Mouse (Mus musculus) neural tube, embryonic 14.5 days (tissue): ENCODE measurements around the gene Hoxd9. TPM values are rescaled to one million over a fixed set of nuclear protein-coding genes. Genes with fewer than 3 reads are reported as not detected.
A peak's percentile ranks its signal among the peaks of the same experiment; 100 is the strongest.

Experiments used
- ATAC-seq: fragments of 200-750 bp; cut with Nextera tagmentation; 2 replicates; pipeline ENCODE4 v1.8.0; 2017; ENCODE audit warnings: low read depth, mild to moderate bottlenecking, moderate TSS enrichment, moderate library complexity
- H3K27ac ChIP-seq: fragments of 300-500 bp; sonication (generic); 2 replicates; pipeline ENCODE4 v1.5.1; 2014; ENCODE audit warnings: low read depth, mild to moderate bottlenecking, control low read depth, low read length, moderate library complexity, mixed read lengths
- H3K27me3 ChIP-seq: fragments of 300-500 bp; sonication (generic); 2 replicates; pipeline ENCODE4 v1.6.1; 2014; ENCODE audit warnings: low read length; ENCODE audit not compliant: control insufficient read depth, insufficient read depth
- H3K36me3 ChIP-seq: fragments of 300-500 bp; sonication (generic); 2 replicates; pipeline ENCODE4 v1.6.1; 2014; ENCODE audit warnings: low read length, mixed read lengths; ENCODE audit not compliant: control insufficient read depth, insufficient read depth
- H3K4me1 ChIP-seq: fragments of 300-500 bp; sonication (generic); 2 replicates; pipeline ENCODE4 v1.6.1; 2014; ENCODE audit warnings: low read length; ENCODE audit not compliant: control insufficient read depth, insufficient read depth
- H3K4me2 ChIP-seq: fragments of 300-500 bp; sonication (generic); 2 replicates; pipeline ENCODE4 v1.6.1; 2014; ENCODE audit warnings: mild to moderate bottlenecking, low read depth, low read length, control low read depth
- H3K4me3 ChIP-seq: fragments of 300-500 bp; sonication (generic); 2 replicates; pipeline ENCODE4 v1.5.1; 2014; ENCODE audit warnings: low read depth, low read length, control low read depth, mixed read lengths
- H3K9ac ChIP-seq: fragments of 300-500 bp; sonication (generic); replicated peaks from 2 replicates; pipeline ENCODE4 v1.6.1; 2014; ENCODE audit warnings: low read depth, mild to moderate bottlenecking, control low read depth, low read length, mixed read lengths
- H3K9me3 ChIP-seq: fragments of 300-500 bp; sonication (generic); 2 replicates; pipeline ENCODE4 v1.6.1; 2016; ENCODE audit warnings: low read length; ENCODE audit not compliant: control insufficient read depth
- WGBS: fragments of 180-500 bp; shearing (Covaris S2); extraction: QIAGEN DNeasy Blood & Tissue Kit; methylation state at CpG from one replicate; pipeline ENCODE4 v1.1.7; 2014; 5-methylcytosine and 5-hydroxymethylcytosine counted together
- polyA plus RNA-seq: library from polyadenylated mRNA; unstranded; fragments of >200 nt; fragmentation: Nextera tagmentation; extraction: Ambion mirVana; gene quantifications from 2 replicates; pipeline ENCODE4 v1.2.1, GENCODE M21; 2014

Hoxd9 gene
- polyA plus RNA-seq, 1 experiment from 2014 or later: 37.4 TPM

- under 1% methylated on average over 31 of the region's 31 CpGs for WGBS
- ATAC-seq: no peak
- H3K4me2 ChIP-seq: peak overlapping the region; percentile 44
- no peaks in the 10 kb centered on the region for H3K9me3 ChIP-seq
- H3K4me3 ChIP-seq: peak overlapping the region; percentile 33
- peak overlapping the region; percentile 58 for H3K9ac ChIP-seq
- H3K27me3 ChIP-seq: peaks cover 31% of the 10 kb centered on the region
- H3K4me1 ChIP-seq: no peaks in the 10 kb centered on the region; the same call in 1 of the 2 replicates
- peak overlapping the region; percentile 76 for H3K27ac ChIP-seq
- no peaks in the 10 kb centered on the region for H3K36me3 ChIP-seq
Observed at GRCm38 (mm10) chr2:74687698-74688555, 9.6 kb upstream of the Hoxd9 start.

DNA sequence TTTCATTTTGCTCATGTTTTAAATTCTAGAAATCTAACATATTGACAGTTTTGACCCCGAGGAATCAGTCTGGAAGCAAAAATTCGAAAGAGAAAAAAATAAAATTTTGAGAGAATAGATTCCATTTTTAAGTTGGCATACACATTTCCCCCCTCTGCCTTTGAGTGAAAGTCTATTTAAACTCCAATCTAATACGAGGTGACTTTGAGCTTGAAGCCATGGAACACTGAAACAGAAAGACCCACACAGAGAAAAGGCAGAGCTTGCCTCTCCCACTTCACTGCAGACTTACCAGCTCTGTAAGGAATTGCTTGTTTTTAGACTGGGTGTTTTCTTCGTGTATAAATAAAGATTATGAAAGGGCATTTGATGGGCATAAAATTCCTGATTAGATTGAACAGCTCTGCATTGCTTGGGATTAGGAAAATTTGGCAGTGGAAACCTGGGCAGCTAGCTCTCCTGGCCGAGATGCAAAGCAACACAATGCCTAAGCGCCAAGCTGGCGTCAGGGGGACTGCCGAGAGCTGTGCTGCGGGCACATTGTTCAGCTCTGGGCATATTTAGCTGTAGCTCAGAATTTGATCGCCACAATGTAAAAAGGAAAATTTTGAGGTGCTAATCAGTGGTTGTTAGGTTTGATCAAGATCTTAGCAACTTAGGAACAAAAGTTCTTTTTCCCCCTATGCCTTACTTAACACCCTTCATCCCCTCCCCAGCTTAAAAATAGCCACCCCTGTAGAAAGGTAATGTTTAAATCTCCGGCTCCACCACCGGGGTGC is 8.5 kb upstream of the Hoxd9 start:
- Histone ChIP-seq H3K36me3 (no peaks in the 10 kb centered on the region), H3K27me3 (peaks cover 25% of the 10 kb centered on the region), H3K4me1 (no peaks in the 10 kb centered on the region; the same call in 1 of the 2 replicates), H3K9me3 (no peaks in the 10 kb centered on the region), H3K9ac (peak overlapping the region; percentile 58; the same call in 1 of the 2 replicates), H3K4me2 (peak overlapping the region; percentile 44), H3K27ac (peak overlapping the region; percentile 83), H3K4me3 (peak overlapping the region; percentile 33; the same call in 1 of the 2 replicates)
- 3% methylated on average over 12 of the region's 12 CpGs for WGBS
- ATAC-seq: 0 out of 2 replicates have a peak, but pooled peaks have one; percentile 26

GRCm38 (mm10) chr2:74689574-74690337 is 7.8 kb upstream of the Hoxd9 start:
- Histone ChIP-seq H3K4me1 (no peaks in the 10 kb centered on the region; the same call in 1 of the 2 replicates), H3K9ac (peak overlapping the region; percentile 56), H3K4me2 (peak overlapping the region; percentile 44), H3K4me3 (peak overlapping the region; percentile 33), H3K36me3 (no peaks in the 10 kb centered on the region), H3K9me3 (no peaks in the 10 kb centered on the region), H3K27me3 (peaks cover 19% of the 10 kb centered on the region), H3K27ac (peak overlapping the region; percentile 83)
- ATAC-seq: 0 out of 2 replicates have a peak, but pooled peaks have one; percentile 6
- WGBS: under 1% methylated on average over 24 of the region's 24 CpGs

- Histone ChIP-seq H3K36me3 (no peaks in the 10 kb centered on the region), H3K4me3 (peak overlapping the region; percentile 39), H3K4me1 (no peaks in the 10 kb centered on the region; the same call in 1 of the 2 replicates), H3K27ac (peak overlapping the region; percentile 83), H3K4me2 (peak overlapping the region; percentile 74), H3K27me3 (peaks cover 17% of the 10 kb centered on the region), H3K9ac (peak overlapping the region; percentile 56; the same call in 1 of the 2 replicates), H3K9me3 (no peaks in the 10 kb centered on the region)
- no peak for ATAC-seq
- WGBS: 6% methylated on average over 8 of the region's 8 CpGs
Observed at GRCm38 (mm10) chr2:74690338-74690716, 7.2 kb upstream of the Hoxd9 start.

DNA sequence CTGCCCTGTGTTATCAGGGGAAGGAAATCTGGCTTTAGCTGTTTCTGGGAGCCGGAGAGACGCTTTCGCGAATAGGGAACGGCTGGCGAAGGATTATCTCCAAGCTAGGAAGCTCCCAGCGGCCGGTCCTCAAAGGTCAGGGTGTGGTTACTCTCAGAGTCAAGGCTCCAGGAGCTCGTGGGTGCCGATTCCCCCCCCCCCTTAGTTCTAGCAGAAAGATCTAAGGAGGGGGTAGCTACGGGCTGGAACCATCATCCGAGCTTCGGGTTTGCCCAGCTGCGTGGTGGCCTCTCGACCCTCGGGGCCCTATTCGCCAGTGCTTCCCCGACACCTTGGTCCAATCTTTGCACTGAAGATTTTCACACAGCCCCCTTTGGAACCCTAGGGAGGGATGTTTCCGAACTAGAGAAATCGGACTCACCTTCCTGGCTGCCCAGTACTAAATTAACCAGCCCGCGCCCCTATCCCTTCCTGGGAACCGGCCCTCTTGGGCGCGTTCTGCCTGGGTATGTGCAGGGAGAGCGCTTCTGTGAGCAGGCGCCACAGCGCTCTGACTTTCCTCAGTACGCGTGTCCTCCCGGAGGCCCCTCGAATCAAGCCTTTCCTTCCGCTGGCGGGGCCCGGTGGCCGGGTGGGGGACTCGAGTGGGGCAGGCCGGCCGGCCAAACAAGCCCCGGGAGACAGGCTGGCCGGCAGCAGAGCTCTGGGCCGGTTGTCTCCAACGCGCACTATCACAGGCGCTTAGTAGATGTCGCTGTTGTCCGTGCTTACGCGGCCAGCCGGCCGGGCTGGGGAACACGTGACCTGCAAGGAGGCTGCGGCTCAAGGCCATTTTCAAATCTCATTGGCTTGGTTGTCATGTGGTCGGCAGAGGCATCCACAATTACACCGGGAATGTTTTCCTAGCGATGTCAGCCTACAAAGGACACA is 6.2 kb upstream of the Hoxd9 start, which contains the start of gene Hoxd10:
Hoxd10 (plus strand) TSS at position 903 of the 930 bp plus-strand sequence.
- ATAC-seq: peak; percentile 81
- peak within 1 kb of the TSS; percentile 70 for H3K27ac ChIP-seq

GRCm38 (mm10) chr2:74691995-74692807 is 5.3 kb upstream of the Hoxd9 start:
- Histone ChIP-seq H3K9ac (peak overlapping the region; percentile 66), H3K9me3 (no peaks in the 10 kb centered on the region), H3K4me1 (peaks cover 3% of the 10 kb centered on the region; the same call in 1 of the 2 replicates), H3K36me3 (no peaks in the 10 kb centered on the region), H3K27ac (peak overlapping the region; percentile 70), H3K4me3 (peak overlapping the region; percentile 39), H3K4me2 (peak overlapping the region; percentile 74), H3K27me3 (peaks cover 12% of the 10 kb centered on the region)
- 2% methylated on average over 35 of the region's 35 CpGs for whole genome bisulfite sequencing
- no peak for ATAC-seq

More for the DNA sequence above, 6.2 kb upstream of the Hoxd9 start, which contains the start of gene Hoxd10:
- Histone ChIP-seq H3K4me3 (peak within 1 kb of the TSS; percentile 39), H3K27me3 (peaks cover 17% of the 10 kb centered on the region), H3K36me3 (no peaks in the 10 kb centered on the region), H3K9me3 (no peaks in the 10 kb centered on the region), H3K9ac (peak within 1 kb of the TSS; percentile 66), H3K4me1 (no peaks in the 10 kb centered on the region; the same call in 1 of the 2 replicates), H3K4me2 (peak within 1 kb of the TSS; percentile 74)
- WGBS: under 1% methylated on average over 56 of the region's 56 CpGs

GRCm38 (mm10) chr2:74692808-74693431 is 4.6 kb upstream of the Hoxd9 start:
- no peaks in the 10 kb centered on the region for H3K36me3 ChIP-seq
- peak overlapping the region; percentile 66 for H3K9ac ChIP-seq
- WGBS: 2% methylated on average over 20 of the region's 20 CpGs
- peaks cover 5% of the 10 kb centered on the region; the same call in 1 of the 2 replicates for H3K4me1 ChIP-seq
- peak overlapping the region; percentile 70 for H3K27ac ChIP-seq
- ATAC-seq: no peak
- H3K4me2 ChIP-seq: peak overlapping the region; percentile 74
- H3K9me3 ChIP-seq: no peaks in the 10 kb centered on the region
- H3K4me3 ChIP-seq: peak overlapping the region; percentile 39
- peaks cover 9% of the 10 kb centered on the region for H3K27me3 ChIP-seq
